Mouse (Mus musculus) cerebellum, postnatal 36 days (tissue): ENCODE results near the gene Rab2b.

Experiments used
- DNase-seq, 2 experiments: peaks; one replicate each; pipeline ENCODE4 v3.0.0; 2021 to 2022; ENCODE audit warnings: mixed read lengths in 2 of 2

Gene Rab2b

GRCm38 (mm10) chr14:52277210-52277609, 2.1 kb downstream of the Rab2b start:
- DNase-seq = no peak

GRCm38 (mm10) chr14:52272781-52273180, 6.6 kb downstream of the Rab2b start:
- no peak for DNase-seq

GRCm38 (mm10) chr14:52257484-52258213, 21.7 kb downstream of the Rab2b start, which contains the start of gene Chd8:
Gene Chd8 (minus strand): TSS chr14:52257780.
- DNase-seq = peak; percentile 98 to 100

GRCm38 (mm10) chr14:52256311-52257175, 22.8 kb downstream of the Rab2b start:
- no peak for DNase-seq

- no peak for DNase-seq
Measured at GRCm38 (mm10) chr14:52246129-52246528, 33.2 kb downstream of the Rab2b start.

GRCm38 (mm10) chr14:52244690-52245042, 34.7 kb downstream of the Rab2b start:
- no peak for DNase-seq

- DNase-seq = peak; percentile 99
Measured at GRCm38 (mm10) chr14:52244041-52244689, 35.2 kb downstream of the Rab2b start.

GRCm38 (mm10) chr14:52236216-52236615, 43.1 kb downstream of the Rab2b start:
- DNase-seq = no peak

GRCm38 (mm10) chr14:52235165-52235564, 44.2 kb downstream of the Rab2b start:
- DNase-seq = peak in 1 of 2 experiments; percentile 8

GRCm38 (mm10) chr14:52232249-52232648, 47.1 kb downstream of the Rab2b start:
- no peak for DNase-seq

GRCm38 (mm10) chr14:52225972-52226371, 53.4 kb downstream of the Rab2b start:
- DNase-seq = no peak

- no peak for DNase-seq
Measured at GRCm38 (mm10) chr14:52217261-52217660, 62.1 kb downstream of the Rab2b start.
